Mouse (Mus musculus) adrenal gland (tissue): ENCODE measurements at regions not wholly inside any gene's neighbourhood (a gene's known extent, or its start where the extent isn't known, plus 50 kb on each side); places are given as distances from the start of the nearest gene placed in this dataset.

Experiments
- intact Hi-C: fragments of 180-260 bp; cut with DNase I; formaldehyde crosslinking; loops from one replicate; pipeline ENCODE4 v1.15.1; 2025

DNA sequence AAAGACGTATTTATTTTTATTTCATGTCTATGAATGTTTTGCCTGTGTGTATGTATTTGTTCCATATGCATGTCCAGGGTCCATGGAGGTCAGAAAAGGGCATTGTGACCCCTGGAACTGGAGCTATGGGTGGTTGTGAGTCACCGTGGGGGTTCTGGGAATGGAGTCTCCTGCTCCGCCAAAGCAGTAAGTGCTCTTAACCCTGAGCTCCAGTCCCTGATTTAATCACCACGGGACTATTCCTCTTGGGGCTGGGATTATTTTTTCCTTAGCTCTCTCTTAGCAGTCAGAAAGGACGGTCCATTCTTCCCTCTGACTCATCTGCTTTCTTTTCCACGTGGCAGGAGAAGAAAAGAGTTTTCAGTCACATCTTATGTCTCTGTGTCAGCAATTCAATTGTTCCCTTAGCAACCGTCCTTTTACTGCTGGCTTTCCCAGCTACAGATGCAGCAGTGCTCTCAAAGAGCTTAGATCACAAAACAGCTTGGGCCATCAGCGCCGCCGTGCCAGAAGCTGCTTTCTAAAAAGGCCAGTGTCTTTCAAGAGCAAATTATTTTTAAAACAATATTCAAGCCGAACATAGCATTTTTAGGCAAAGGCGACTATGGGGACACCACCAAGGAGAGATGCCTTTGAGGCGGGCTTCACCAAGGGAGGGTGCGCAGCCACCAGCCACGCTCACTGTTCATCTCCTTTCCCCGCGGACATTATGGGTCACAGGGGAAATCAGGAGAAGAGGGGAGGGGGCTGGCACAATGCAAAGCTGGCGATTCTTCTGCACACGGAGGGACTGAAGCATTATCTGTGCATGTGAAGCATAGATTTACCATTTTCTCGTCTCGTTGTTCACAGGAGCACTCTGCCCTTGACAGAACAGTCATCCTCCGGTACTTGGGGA, 110.8 kb downstream of the Map3k7 start:
- intact Hi-C loops, result no loop called here

DNA sequence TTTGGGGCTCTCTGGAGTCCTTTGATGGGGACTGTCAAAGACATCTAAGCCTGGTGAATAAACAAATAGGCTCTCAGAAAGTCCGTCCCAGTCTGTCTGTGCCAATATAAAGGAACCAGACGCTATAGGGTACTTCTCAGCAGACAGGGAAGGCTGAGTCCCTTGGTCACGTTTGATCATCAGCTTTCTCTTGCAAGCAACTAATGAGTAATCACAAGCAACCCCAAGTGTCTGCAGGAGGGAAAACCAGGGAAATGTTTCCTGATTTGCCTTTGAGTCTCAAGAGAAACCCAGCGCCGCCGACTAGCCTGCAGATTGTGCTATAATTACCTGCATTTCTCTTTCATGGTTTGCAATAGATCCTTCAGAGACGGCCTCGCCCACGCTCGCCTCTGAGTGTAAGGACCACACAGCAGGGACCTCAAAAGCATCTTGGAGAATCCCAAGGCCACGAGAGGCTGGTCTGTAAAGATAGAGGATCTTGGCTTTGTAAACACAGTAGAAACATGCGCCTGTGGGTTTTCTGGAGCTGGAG, 112.6 kb downstream of the Map3k7 start:
- intact Hi-C loops, result no loop called here

DNA sequence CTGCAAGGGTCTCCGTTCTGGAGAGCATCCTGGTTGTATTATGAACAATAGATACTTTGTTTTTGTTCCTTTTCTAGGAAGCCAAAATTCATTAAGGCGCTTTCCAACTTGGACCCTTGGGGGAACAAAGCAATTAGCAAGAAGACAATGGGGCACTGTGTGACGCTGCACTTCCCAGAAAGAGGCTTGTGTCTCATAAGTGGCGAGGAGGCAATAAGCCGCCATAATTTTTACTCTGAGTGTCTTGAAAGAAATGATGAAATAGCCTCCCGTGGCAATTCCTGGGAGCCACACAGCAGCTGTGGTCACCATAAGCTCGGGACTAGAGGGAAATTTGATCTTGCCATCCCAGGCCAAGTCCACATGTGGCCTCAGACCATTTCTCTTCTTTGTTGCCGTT, 119.6 kb downstream of the Map3k7 start:
- intact Hi-C loops, result no loop called here

DNA sequence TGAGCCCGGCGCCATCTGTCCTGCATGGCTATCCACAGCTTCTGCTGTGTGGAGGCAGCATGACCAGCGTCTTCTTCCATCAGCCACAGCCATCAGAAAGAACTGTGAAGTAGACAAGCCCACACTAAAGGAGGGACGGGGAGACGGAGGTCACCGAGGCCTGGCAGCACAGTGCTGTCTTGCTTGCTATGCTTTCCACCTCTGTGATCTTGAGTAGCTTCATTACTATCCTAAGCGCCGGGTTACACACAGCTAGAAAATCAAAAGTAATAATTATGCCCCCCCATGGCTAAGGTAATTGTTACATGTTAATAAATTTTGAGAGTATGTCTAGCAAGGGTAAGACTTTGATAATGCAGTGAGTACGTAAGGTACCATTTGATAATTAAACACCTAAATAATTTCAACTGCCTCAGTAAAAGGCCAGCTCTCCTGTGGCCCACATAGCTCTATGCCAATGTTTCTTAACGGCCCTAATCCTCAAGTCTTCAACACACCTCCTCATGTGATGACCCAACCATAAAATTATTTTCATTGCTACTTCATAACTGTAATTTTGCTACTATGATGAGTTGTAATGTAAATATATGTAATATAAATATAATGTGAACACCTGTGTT, 120.5 kb downstream of the Map3k7 start:
- intact Hi-C loops, result no loop called here

DNA sequence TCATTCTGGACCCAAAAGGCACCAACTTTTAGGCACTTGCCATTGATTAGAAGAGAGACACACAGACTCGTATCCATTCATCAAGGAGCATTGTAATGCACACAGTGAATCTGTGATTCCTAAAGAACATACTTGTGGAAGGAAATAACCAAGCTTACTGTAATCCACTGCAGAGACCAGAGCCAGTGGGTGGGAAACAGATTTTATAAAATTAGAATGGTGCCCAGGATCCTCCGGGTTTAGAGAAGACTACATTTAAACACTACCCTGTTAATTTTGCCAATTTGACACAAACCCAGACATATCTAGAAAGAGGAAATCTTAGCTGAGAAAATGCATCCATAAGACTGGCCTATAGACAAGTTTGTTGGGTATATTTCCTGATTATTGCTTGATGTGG, 121.1 kb downstream of the Map3k7 start:
- intact Hi-C loops, result no loop called here

DNA sequence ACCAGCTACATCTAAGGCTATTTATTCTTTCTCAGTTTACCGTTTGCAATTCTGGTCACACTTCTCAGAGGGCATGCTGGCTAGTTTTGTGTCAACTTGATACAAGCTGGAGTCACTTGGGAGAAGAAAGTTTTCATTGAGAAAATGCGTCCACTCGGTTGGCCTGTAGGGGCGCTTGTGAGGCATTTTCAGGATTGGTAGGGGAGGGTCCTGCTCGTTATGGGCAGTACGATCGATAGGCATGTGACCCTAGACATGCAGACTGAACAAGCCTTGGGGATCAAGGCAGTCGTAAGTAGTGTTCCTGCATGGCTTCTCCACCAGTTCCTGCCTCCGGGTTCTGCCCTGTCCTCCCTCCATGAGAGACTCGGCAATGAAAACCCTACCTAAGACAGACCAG, 127.2 kb downstream of the Map3k7 start:
- intact Hi-C loops, result no loop called here

DNA sequence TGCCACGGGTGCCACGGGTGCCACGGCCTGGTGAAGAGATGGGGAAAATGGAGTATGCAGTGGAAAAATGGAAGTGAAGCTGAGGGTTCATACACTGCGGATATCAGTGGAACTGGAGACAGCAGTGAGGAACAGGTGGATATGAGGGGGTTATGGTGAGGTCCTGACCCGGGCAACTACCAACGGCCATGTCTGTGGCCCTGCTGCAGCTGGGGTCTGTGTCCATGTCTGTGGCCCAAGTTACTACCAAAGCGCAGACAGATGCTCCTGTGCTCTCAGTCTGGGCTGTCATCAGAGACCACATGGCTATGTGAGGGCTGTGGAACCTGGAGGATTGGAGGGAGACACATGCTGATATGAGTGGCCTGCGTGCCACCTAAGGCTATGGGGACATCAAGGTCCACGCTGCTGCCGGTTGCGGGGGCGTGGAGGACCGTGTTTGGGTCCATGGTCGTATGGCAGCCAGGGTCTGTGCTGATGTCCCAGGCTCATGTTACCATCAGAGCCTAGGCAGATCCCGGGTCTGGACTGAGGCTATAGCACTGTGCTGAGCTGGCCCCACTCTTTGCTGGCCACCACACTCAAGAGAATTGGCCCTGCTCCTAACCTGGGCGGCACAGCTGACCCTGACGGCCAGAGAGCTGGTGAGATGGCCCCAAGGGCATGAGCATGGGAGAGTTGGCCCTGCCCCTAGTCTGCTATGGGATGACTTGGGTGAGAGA, 128.6 kb downstream of the Map3k7 start:
- intact Hi-C loops, result no loop called here

DNA sequence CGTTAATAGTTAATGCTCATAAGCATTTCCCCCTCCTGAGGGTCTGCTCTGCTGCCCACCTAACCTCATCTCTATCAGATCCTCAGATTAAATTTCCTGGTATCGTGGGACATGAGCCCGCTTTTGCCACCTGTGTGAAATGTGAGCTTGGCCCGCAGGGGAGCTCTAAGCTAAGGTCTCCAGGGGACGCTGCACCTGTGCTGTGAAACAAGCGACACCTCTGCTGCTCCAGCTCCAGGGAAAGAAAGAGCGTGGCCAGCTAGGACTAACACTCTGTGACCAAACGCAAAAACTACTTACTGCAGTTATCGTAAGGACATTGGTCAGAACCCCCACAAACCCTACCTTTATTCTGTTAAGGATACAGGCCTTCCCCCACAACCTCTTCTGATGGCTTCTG, 134.3 kb downstream of the Map3k7 start:
- intact Hi-C loops, result no loop called here

DNA sequence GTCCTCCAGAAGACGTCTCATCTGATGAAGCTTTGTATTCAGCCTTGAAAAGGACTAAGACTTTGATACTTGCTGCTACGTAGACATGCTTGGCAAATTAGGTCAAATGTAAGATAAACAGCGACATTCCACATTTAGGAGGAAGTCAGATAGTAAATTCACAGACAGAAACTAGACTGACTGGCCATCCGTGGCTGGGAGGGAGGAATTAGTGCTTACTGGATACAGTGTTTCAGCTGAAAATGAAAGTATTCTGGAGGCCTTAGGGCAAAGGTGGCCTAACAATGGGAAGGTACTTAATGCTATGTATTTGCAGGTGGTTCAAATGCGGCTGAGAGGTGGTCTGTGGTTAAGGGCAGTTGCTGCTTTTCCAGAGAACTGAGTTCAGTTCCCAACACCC, 137.1 kb downstream of the Map3k7 start:
- intact Hi-C loops, result no loop called here

DNA sequence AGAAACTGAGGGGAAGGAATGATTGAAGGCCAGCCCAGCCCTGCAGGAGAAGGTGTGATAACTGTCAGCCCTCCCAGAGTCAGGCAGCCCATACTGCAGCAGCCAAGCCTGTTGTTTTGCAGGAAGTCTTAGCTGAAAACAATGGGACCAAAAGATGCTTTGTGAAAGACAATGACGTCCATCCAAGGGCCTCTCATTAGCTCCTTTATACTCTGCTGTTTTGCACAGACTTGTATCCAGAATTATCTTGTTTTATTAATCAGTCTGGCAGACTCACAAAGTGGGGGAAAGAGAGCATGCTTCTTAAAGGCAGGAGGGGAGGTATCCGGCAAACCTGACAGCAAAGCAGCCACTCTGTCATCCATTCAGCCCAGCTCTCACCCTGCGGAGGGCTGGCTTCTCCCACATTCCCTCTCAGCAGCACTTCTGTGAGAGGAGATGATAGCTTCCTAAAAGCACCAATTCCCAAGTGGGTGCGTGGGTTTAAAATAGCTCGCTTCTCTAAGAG, 131.9 kb upstream of the Bach2 start:
- intact Hi-C loops, result no loop called here

DNA sequence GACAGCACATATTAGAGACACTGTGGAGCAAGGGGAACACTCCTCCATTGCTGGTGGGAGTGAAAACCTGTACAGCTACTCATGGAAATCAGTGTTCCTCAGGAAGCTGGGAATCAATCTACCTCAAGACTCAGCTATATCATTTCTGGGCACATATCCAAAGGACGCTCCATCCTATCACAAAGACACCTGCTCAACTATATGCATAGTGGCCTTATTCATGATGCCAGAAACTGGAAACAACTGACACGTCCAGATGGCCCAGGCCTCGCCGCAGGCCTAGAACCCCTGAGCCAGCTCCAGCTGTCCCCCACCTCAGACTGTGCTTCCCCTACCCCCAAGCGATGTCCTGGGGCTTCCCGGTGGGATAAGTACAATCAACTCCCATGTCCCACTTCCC, 116.3 kb upstream of the Bach2 start:
- intact Hi-C loops, result no loop called here

DNA sequence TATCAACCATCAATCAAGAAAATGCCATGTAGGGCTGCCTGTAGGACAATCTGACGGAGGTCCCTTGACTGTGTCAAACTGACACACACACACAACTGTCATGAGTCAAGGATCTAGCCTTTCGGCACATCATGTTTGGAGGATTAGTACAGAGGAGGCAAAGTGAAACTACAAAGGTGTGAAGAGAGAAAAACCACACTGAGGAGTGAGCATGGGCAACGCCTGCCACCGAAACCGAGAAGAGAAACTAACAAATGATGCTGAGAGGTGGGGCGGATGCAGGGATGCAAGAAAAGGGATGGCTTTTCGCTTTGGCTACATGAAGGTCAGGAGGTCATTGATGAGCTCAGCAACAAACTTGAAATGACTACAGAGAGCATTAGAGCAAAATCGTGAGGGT, 111.8 kb upstream of the Bach2 start:
- intact Hi-C loops, result no loop called here

DNA sequence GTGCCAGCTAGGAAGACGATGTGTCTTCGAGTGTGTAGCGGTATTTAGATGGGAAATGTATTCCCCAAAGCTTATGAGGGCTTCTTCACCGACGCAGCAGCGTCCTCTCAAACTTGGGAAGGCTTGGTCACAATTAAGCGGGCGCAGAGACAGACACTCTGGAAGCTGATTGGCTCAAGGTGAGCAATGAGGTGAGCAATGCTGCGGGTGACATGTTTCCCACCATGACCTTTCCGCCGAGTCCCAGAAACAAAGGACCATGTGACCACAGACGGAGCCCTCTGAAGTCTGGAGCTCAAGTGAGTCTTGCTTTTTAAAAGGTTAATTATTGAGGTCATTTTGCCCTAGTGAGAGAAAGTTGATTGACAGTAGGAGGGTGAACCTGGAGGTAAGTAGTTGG, 108.0 kb upstream of the Bach2 start:
- intact Hi-C loops, result no loop called here

DNA sequence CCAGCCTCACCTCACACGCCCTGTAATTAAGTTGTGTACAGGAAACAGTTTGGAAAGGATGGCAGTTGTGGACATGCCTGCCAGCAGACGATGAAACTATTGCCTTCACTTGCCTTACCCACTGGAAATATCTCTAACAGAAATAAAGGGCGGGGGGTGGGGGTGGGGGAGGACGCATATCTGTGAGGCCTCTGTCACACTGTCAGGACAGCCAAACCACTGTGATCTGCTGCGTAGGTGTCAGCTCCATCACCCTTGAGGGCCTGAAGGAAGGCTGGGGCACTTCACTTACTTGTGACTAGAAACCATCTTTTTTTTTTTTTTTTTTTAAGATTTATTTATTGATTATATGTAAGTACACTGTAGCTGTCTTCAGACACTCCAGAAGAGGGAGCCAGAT, 106.8 kb upstream of the Bach2 start:
- intact Hi-C loops, result no loop called here

DNA sequence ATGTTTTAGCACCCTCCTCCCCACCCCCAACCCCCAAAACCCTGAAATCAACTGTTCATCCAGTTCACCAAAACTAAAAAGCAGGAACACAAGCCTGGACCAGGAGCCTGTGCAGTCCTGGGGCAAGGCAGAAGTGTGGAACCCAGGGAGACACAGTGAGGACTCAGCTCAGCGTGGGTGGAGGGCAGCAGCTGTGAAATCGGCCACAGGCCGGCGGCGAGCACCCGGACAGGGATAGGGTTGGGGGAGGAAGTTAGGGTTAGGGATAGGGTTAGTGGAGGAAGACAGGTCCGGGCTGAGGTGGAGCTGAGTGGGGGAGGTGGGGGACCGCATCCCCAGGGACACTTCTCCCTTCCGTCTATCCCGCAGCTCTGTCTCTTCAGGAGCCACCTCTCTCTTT, 102.5 kb upstream of the Bach2 start:
- intact Hi-C loops, result no loop called here

DNA sequence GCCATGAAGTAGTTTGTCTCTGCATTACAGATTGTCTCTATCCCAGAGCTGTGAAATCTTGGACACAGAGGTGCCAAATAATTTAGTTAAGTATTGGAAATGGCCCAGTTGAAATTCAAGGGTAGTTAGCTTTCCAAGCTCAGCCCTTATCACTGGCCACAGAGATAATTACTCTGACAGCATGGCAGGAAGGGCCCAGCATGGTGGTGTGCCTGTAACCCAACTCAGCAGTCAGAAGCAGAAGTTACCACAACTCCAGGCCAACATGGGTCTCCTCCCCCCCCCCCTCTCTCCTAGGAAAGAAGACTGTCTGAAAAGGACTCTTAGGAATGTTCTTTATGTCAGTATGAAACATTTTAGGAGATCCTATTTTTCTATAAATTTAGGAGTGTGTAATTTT, 101.4 kb upstream of the Bach2 start:
- intact Hi-C loops, result no loop called here

DNA sequence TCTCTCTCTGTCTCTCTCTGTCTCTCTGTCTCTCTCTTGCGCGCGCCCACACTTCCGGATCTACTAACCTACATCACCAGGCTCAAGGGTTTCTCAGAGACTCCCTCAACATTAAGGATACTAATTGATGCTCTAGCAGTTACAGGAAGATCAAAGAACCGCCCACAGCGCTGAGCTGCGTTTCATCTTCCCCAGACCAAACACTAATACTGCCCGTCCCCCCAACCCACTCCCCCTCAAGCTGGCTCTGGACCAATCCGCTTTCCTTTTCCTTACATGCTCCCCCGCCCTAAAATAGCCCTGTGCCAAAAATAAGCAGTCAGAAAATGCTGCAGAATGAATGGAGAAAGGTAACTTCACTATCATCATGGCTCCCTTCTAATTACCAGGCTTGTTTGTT, 100.6 kb upstream of the Bach2 start:
- intact Hi-C loops, result no loop called here

DNA sequence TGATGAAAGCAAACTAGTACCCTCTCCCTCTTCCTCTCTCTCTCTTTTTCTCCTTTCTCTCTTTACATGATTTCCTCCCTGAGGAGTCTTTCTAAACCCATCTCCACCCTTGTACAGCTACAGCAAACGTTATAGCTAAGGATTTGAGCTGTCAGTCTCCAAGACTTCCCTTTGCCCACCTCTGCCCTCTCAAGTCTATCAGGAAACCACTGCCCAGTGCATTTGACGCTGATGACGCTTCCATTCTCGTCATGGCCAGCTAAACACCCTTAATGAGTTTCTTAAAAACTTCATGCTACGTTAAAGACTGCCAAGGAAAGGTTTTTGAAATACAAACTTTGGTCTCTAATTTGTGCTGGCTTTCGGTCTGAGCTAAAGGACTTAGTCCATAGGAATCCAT, 99.0 kb upstream of the Bach2 start:
- intact Hi-C loops, result no loop called here

DNA sequence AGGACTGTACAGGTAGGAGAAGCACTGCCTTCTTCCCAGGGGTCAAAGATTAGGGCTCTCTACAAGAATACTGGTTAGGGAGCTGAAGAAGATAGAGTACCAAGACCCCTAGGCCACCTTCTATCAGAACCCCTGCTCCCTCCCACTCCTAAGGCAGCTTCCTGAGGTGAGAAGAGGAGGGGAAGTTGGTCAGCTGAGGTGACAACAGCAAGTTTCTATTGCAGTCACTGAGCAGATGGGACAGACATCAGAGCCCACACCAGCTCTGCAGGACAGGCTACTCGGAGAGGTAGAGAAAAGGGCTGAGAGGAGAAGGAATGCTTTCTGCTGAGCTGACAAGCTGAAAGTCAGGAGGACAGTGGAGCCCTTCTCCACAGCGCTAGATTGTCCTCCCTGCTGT, 98.5 kb upstream of the Bach2 start:
- intact Hi-C loops, result no loop called here

DNA sequence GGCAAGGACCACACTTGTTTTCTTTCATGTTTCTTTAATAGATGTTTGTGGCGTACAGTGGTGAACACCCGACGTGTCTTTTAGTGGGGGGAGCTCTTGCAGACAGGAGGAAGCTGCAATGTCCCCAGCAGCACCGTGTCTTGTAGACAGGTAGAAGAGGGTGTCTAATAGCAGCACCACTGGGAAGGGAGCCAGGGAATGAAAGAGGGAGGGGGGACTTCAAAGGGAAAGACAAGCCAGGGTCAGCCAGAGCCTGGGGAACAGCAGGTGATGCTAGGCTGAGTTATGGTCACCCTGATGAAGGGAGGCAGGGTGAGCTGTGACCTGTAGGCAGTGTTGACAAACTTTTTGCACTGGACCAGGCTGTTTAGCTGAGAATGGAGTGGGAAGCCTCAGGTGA, 96.4 kb upstream of the Bach2 start:
- intact Hi-C loops, result no loop called here

DNA sequence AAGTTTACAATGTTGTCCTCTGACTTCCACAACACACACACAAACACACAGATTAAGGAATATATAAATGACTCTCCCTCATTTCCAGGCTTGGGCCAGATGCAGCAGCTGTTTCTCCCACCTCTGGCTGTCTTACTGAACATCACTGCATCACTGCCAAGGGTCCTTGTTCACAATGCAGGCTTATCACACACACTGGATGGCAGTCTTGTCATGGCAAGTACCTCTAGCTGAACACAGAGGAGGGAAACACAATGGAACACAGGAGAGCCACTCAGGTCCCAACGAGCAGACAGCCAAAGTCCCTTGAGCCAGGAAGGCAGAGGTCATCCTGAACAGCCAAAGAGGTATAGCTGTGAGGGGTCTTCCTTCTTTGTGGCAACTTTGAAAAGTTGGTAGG, 91.5 kb upstream of the Bach2 start:
- intact Hi-C loops, result no loop called here

DNA sequence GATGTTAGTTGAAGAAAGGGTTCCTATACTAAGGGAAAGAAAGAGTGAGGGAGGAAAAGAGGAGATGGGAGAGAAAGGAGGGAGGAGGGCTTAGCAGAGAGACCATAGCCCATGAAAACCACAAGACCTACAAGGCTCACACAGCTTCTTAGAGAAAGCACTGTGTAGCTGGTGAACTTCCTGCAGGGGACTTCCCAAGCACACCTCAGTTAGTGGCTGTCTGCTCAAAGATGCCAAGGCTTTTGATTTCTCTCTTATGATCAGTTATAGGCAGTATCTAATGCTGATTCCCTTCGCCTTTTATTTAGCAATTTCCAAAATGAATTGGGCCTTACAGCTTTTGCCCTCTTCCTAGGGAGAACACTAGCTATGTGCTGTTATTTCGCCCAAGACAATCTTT, 90.0 kb upstream of the Bach2 start:
- intact Hi-C loops, result no loop called here
